Mouse (Mus musculus): ENCODE data around the gene Irs2. TPM values are rescaled to one million over a fixed set of nuclear protein-coding genes. Genes with fewer than 3 reads are reported as not detected.
A peak's percentile ranks its signal among the peaks of the same experiment; 100 is the strongest.

Irs2 gene
- polyA plus RNA-seq, 1 experiment from 2014 or later = 8.1 TPM

DNA sequence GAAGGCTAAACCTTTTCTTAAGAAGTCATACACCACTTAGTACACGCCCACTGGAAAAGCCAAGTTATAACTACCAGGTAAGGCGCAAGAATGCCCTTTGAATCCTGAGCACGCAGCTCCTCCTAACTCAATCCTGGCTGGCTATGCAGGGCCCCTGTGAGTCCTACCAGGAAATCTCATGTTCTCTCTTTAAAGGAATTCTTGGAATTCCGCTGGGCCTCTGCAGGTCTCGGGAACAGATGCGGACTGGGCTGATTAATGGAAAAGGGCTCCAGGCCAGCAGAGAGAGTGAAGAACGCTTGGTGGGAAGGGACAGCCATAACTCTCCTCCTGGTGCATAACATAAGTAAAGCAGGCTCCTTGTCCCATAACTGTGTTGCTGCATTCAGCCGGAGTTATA, 46.3 kb downstream of the Irs2 start:
- Histone ChIP-seq H3K9me3 (no peaks in the 10 kb centered on the region), H3K27ac (replicated peaks) (peak overlapping the region; percentile 90), H3K4me1 (peaks cover 98% of the 10 kb centered on the region), H3K4me3 (0 out of 2 replicates have a peak overlapping the region, but pooled peaks have one; percentile 18), H3K36me3 (replicated peaks) (no peaks in the 10 kb centered on the region), H3K27me3 (replicated peaks; ENCODE audit: low read depth, poor library complexity, severe bottlenecking) (peaks cover 24% of the 10 kb centered on the region)
- peak; percentile 79 for DNase-seq (ENCODE audit: low spot score)
- WGBS = 11% methylated on average over 8 of the region's 8 CpGs

- peak; percentile 63 for DNase-seq (ENCODE audit: low spot score)
- H3K4me1 ChIP-seq = peaks cover 86% of the 10 kb centered on the region
- H3K27me3 ChIP-seq (replicated peaks; ENCODE audit: low read depth, poor library complexity, severe bottlenecking) = peaks cover 24% of the 10 kb centered on the region
- no peaks in the 10 kb centered on the region for H3K36me3 ChIP-seq (replicated peaks)
- peak overlapping the region; percentile 37 for H3K4me3 ChIP-seq
- H3K27ac ChIP-seq (replicated peaks) = peak overlapping the region; percentile 90
- no peaks in the 10 kb centered on the region for H3K9me3 ChIP-seq
- 8% methylated on average over 15 of the region's 15 CpGs for WGBS
Observed at GRCm38 (mm10) chr8:10960277-10960819, 47.9 kb downstream of the Irs2 start.

DNA sequence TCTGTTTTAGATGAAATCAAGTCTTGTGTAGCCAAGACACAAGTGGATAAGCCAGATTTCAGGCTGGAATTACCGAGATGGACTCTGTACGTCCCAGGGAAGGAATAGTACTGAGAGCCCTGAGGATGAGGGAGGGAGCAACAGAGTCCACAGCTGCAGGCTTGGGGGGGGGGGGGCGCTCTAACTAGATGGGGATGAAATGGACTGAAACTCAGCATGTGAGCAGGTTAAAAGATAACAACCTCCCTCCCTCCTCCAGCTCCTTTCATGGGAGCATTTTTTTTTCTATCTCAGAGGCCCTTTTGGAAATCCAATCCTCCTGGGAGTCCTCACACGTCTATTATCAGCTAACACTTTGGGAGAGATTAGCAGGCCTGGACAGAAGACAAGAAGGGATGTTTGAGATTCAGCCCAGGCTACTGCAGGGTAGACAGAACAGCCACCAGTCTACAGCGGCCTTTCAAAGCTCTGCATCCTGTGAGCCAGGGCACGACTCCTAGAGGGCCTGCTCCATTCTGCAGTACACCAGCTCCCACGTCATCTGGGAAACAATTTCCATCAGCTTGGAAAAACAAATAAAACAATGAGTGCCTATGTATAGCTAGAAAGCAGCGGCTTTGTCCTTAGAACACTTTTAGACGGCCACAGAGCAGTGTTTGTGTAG, 50.8 kb downstream of the Irs2 start:
- Histone ChIP-seq H3K4me1 (peaks cover 73% of the 10 kb centered on the region), H3K36me3 (replicated peaks) (no peaks in the 10 kb centered on the region), H3K27me3 (replicated peaks; ENCODE audit: low read depth, poor library complexity, severe bottlenecking) (peaks cover 18% of the 10 kb centered on the region; the same call in 1 of the 2 replicates), H3K9me3 (no peaks in the 10 kb centered on the region), H3K4me3 (no peak overlapping the region), H3K27ac (replicated peaks) (peak overlapping the region; percentile 1; the same call in 1 of the 2 replicates)
- no peak for DNase-seq (ENCODE audit: low spot score)
- 24% methylated on average over 9 of the region's 9 CpGs for WGBS

DNA sequence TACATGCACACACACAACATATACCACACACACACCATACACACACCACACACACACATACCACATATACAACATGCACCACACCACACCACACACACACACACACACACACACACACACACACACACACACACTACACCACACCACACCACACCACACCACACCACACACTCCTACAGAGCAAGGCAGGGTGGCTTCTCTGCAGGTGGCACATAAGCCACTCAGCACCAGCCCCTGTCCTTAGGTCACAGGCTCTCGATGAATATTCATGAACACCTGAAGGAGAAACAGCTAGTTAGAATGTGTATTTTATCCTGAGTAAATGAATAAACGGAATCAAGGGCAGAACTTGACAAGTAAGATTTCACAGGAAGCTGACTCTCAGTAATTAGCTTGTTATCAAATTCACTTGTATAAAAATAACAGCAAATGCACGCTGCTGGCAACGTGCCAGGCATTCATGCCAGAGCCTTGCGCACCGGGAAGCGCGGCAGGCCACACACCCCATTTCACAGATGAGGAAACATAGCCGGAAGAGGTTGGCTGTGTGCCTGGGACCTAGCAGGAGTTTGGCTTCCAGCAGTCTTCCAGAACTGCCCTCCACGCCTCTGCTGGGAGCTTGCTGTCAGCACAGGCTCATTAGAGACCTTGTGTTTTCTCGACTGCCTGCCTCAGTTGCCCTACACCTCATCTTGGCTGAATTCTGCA, 54.8 kb downstream of the Irs2 start:
- Histone ChIP-seq H3K27me3 (replicated peaks; ENCODE audit: low read depth, poor library complexity, severe bottlenecking) (peaks cover 21% of the 10 kb centered on the region; the same call in 1 of the 2 replicates), H3K36me3 (replicated peaks) (no peaks in the 10 kb centered on the region), H3K9me3 (no peaks in the 10 kb centered on the region), H3K27ac (replicated peaks) (no peak overlapping the region), H3K4me1 (peaks cover 55% of the 10 kb centered on the region), H3K4me3 (no peak overlapping the region)
- WGBS = 37% methylated on average over 11 of the region's 11 CpGs
- DNase-seq (ENCODE audit: low spot score) = no peak

DNA sequence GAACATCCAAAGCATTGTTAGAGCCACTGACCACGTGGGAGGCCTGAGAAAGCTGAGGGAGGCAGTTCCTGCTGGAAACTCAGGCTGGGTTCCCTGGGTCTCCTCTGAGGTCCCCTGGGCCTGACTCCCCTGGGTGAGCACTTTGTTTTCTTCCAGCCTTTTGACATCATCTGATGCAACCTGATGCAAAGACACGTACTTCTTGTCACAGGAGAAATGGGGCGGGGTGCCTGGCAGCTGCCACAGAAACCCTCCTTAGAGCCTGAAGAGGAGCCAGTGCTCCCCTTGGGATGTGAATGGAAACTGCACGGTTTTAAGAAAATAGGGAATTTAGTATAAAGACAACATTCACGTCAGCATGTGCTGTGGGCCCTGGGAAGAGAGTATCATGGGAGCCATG, 55.6 kb downstream of the Irs2 start:
- H3K4me3 ChIP-seq = no peak overlapping the region
- no peak for DNase-seq (ENCODE audit: low spot score)
- H3K9me3 ChIP-seq = no peaks in the 10 kb centered on the region
- WGBS = 38% methylated on average over 5 of the region's 5 CpGs
- H3K27me3 ChIP-seq (replicated peaks; ENCODE audit: low read depth, poor library complexity, severe bottlenecking) = peaks cover 18% of the 10 kb centered on the region; the same call in 1 of the 2 replicates
- no peaks in the 10 kb centered on the region for H3K36me3 ChIP-seq (replicated peaks)
- H3K27ac ChIP-seq (replicated peaks) = peak overlapping the region; percentile 80
- H3K4me1 ChIP-seq = peaks cover 56% of the 10 kb centered on the region

- Histone ChIP-seq H3K4me1 (peaks cover 56% of the 10 kb centered on the region), H3K4me3 (no peak overlapping the region), H3K9me3 (no peaks in the 10 kb centered on the region), H3K27me3 (replicated peaks; ENCODE audit: low read depth, poor library complexity, severe bottlenecking) (peaks cover 18% of the 10 kb centered on the region; the same call in 1 of the 2 replicates), H3K27ac (replicated peaks) (peak overlapping the region; percentile 80), H3K36me3 (replicated peaks) (no peaks in the 10 kb centered on the region)
- no peak for DNase-seq (ENCODE audit: low spot score)
- 79% methylated on average over 2 of the region's 2 CpGs for WGBS
Observed at GRCm38 (mm10) chr8:10952235-10952634, 56.0 kb downstream of the Irs2 start.

GRCm38 (mm10) chr8:10951567-10951966, 56.7 kb downstream of the Irs2 start:
- Histone ChIP-seq H3K9me3 (no peaks in the 10 kb centered on the region), H3K27ac (replicated peaks) (peak overlapping the region; percentile 80), H3K27me3 (replicated peaks; ENCODE audit: low read depth, poor library complexity, severe bottlenecking) (peaks cover 18% of the 10 kb centered on the region; the same call in 1 of the 2 replicates), H3K4me1 (peaks cover 56% of the 10 kb centered on the region), H3K36me3 (replicated peaks) (no peaks in the 10 kb centered on the region), H3K4me3 (no peak overlapping the region)
- WGBS = 26% methylated on average over 4 of the region's 4 CpGs
- DNase-seq (ENCODE audit: low spot score) = no peak

GRCm38 (mm10) chr8:10945939-10946740, 62.1 kb downstream of the Irs2 start:
- Histone ChIP-seq H3K4me1 (peaks cover 47% of the 10 kb centered on the region), H3K4me3 (peak overlapping the region; percentile 39), H3K9me3 (no peaks in the 10 kb centered on the region), H3K27ac (replicated peaks) (peak overlapping the region; percentile 86), H3K36me3 (replicated peaks) (no peaks in the 10 kb centered on the region), H3K27me3 (replicated peaks; ENCODE audit: low read depth, poor library complexity, severe bottlenecking) (peaks cover 51% of the 10 kb centered on the region)
- 9% methylated on average over 23 of the region's 23 CpGs for WGBS
- DNase-seq (ENCODE audit: low spot score) = peak; percentile 85

DNA sequence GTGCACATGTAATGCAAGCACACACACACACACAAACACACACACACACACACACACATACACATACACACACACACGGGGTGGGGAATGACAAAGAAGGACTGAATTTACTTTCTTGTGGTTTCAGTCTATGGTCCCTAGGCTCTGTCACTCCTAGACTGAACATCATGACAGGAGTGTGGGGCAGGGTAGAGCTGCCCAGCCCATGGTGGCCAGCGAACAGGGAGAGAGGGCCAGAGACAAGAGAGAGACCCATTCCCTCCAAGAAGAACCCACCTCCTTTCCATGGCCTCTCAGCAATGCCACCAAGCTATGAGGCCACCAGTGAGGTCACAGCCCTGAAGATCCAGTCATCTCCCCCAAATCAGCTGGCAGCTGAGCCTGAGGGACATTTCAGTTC, 62.8 kb downstream of the Irs2 start:
- peaks cover 48% of the 10 kb centered on the region for H3K27me3 ChIP-seq (replicated peaks; ENCODE audit: low read depth, poor library complexity, severe bottlenecking)
- peaks cover 46% of the 10 kb centered on the region for H3K4me1 ChIP-seq
- WGBS = 78% methylated on average over 2 of the region's 2 CpGs
- peak overlapping the region; percentile 86 for H3K27ac ChIP-seq (replicated peaks)
- no peaks in the 10 kb centered on the region for H3K9me3 ChIP-seq
- H3K36me3 ChIP-seq (replicated peaks) = no peaks in the 10 kb centered on the region
- no peak for DNase-seq (ENCODE audit: low spot score)
- H3K4me3 ChIP-seq = no peak overlapping the region

DNA sequence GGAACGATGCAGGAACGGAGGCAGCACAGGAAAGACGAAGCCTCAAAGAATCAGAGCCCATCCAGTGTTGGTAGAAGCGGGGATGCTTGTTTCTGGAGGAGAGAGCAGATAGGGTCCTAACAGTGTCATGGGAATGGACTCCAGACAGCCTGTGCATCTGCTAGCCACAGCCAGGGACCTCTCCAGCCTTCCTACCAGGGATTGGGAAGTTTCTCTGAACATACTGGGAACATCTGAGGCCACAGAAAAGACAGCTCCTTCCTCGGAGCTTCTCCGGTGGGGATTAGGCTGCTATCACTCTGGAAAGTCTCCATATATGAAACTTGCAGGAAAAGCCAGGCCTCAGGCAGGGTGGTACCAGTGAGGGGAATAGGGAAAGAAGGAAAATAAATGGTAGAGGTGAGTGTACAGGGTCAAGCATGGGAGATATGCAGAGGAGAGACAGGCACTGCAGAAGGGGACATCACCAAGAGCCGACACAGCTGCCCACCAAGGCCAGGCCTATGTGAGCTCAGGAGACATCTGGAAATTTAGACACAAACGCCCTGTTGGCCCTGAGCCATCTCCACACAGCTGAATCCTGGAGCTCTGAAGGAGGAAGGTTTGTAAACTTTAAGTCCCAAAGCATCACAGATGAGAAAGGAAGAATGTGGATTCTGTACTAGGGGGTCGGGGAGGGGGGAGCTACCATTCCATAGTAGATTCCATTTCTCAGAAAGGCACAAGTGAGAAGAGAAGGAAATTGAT, 64.8 kb downstream of the Irs2 start:
- Histone ChIP-seq H3K4me3 (no peak overlapping the region), H3K4me1 (peaks cover 59% of the 10 kb centered on the region), H3K27me3 (replicated peaks; ENCODE audit: low read depth, poor library complexity, severe bottlenecking) (peaks cover 51% of the 10 kb centered on the region), H3K9me3 (no peaks in the 10 kb centered on the region), H3K36me3 (replicated peaks) (no peaks in the 10 kb centered on the region), H3K27ac (replicated peaks) (no peak overlapping the region)
- WGBS = 83% methylated on average over 9 of the region's 9 CpGs
- DNase-seq (ENCODE audit: low spot score) = no peak

DNA sequence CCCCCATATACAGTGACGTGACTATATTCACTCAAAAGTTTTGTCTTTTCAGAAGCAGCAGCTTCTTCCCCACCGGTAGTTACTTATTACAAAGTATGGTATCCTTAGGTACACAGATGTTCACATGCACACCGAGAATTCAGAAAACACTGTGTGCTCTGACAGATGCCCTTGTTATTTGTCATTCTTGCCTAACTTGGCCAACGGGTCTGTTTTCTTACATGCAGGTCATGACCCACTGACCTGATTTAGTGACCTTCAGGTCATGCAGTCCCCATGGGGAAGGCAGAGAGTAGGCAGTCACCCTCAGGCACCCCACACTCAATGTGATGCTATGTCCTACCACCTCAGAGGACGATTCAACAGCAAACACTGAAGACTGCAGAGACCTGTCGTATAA, 68.4 kb downstream of the Irs2 start:
- H3K27ac ChIP-seq (replicated peaks) = 0 out of 2 replicates have a peak overlapping the region, but pooled peaks have one; percentile 37
- 23% methylated on average over 6 of the region's 6 CpGs for WGBS
- no peaks in the 10 kb centered on the region for H3K9me3 ChIP-seq
- no peak for DNase-seq (ENCODE audit: low spot score)
- peaks cover 53% of the 10 kb centered on the region for H3K4me1 ChIP-seq
- H3K27me3 ChIP-seq (replicated peaks; ENCODE audit: low read depth, poor library complexity, severe bottlenecking) = peaks cover 74% of the 10 kb centered on the region
- H3K36me3 ChIP-seq (replicated peaks) = no peaks in the 10 kb centered on the region
- no peak overlapping the region for H3K4me3 ChIP-seq
